Mouse (Mus musculus) kidney, embryonic 16.5 days (tissue): ENCODE measurements around the gene Triml2. TPM values are rescaled to one million over a fixed set of nuclear protein-coding genes. Genes with fewer than 3 reads are reported as not detected.

Experiments used
- ATAC-seq: fragments of 200-750 bp; cut with Nextera tagmentation; 2 replicates; pipeline ENCODE4 v1.8.0; 2017; ENCODE audit warnings: moderate TSS enrichment; ENCODE audit not compliant: low FRiP score, low TSS enrichment
- H3K27ac ChIP-seq: fragments of 300-500 bp; sonication (generic); 2 replicates; pipeline ENCODE4 v1.5.1; 2014; ENCODE audit warnings: low read length
- H3K27me3 ChIP-seq: fragments of 300-500 bp; sonication (generic); 2 replicates; pipeline ENCODE4 v1.6.1; 2014; ENCODE audit warnings: low read length, control low read depth, mixed read lengths; ENCODE audit not compliant: insufficient read depth
- H3K36me3 ChIP-seq: fragments of 300-500 bp; sonication (generic); 2 replicates; pipeline ENCODE4 v1.6.1; 2014; ENCODE audit warnings: low read length, control low read depth, mixed read lengths; ENCODE audit not compliant: insufficient read depth
- H3K4me1 ChIP-seq: fragments of 300-500 bp; sonication (generic); 2 replicates; pipeline ENCODE4 v1.6.1; 2014; ENCODE audit warnings: low read length, control low read depth, mixed read lengths; ENCODE audit not compliant: insufficient read depth
- H3K4me2 ChIP-seq: fragments of 300-500 bp; sonication (generic); replicated peaks from 2 replicates; pipeline ENCODE4 v1.6.1; 2014; ENCODE audit warnings: low read depth, low read length
- H3K4me3 ChIP-seq: fragments of 300-500 bp; sonication (generic); 2 replicates; pipeline ENCODE4 v1.5.1; 2014; ENCODE audit warnings: mild to moderate bottlenecking, low read length
- H3K9ac ChIP-seq: fragments of 300-500 bp; sonication (generic); replicated peaks from 2 replicates; pipeline ENCODE4 v1.6.1; 2014; ENCODE audit warnings: low read length
- H3K9me3 ChIP-seq: fragments of 300-500 bp; sonication (generic); 2 replicates; pipeline ENCODE4 v1.6.1; 2016; ENCODE audit warnings: low read length, control low read depth
- WGBS: fragments of 180-500 bp; shearing (Covaris S2); extraction: QIAGEN DNeasy Blood & Tissue Kit; methylation state at CpG from one replicate; pipeline ENCODE4 v1.1.7; 2014; 5-methylcytosine and 5-hydroxymethylcytosine counted together
- polyA plus RNA-seq: library from polyadenylated mRNA; unstranded; fragments of >200 nt; fragmentation: Nextera tagmentation; extraction: Ambion mirVana; gene quantifications from 2 replicates; pipeline ENCODE4 v1.2.1, GENCODE M21; 2015

Gene Triml2
- polyA plus RNA-seq, 1 experiment from 2014 or later: not detected

DNA sequence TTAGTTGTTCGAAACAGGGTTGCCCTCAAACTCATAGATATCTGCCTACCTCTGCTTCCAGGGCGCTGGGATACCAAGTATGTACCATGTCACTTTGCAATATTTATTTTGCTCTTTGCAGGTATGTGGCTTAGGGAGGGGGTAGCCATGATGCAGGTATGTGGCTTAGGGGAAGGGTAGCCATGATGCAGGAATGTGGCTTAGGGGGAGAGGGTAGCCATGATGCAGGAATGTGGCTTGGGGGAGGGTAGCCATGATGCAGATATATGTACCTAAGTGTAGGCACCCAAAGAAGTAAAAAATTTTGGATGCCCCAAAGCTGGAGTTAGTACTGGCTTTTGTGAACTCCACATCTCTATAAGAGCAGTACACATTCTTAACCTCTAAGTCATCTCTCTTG, 1.9 kb downstream of the Triml2 start:
- H3K36me3 ChIP-seq: no peaks in the 10 kb centered on the region
- H3K9me3 ChIP-seq: 0 out of 2 replicates have a peak, but pooled peaks cover 2% of the 10 kb centered on the region
- 87% methylated on average over 2 of the region's 2 CpGs for WGBS
- H3K4me1 ChIP-seq: no peaks in the 10 kb centered on the region
- H3K4me3 ChIP-seq: no peak overlapping the region
- no peaks in the 10 kb centered on the region for H3K27me3 ChIP-seq
- no peak overlapping the region for H3K9ac ChIP-seq
- no peak for ATAC-seq
- no peak overlapping the region for H3K27ac ChIP-seq
- no peak overlapping the region for H3K4me2 ChIP-seq

DNA sequence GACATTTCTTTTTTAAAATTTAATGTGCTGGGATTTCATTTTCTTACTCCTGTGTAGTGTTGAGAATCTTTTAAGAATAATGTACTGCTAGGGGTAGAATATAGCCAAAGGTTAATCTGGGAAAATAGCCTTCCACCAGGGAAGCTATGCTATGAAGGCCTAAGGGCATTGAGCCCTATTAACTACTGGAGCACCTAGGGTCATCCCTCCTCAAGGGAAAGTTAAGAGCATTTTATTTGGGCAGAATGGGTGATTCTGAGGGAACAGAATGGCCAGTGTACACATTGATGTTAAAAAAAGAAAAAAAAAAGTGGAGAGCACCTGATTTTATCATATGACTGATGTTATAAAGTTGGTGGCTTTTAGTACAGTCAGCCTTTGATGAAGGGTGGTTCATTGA, 35.2 kb downstream of the Triml2 start:
- Histone ChIP-seq H3K4me1 (no peaks in the 10 kb centered on the region), H3K36me3 (no peaks in the 10 kb centered on the region), H3K9ac (no peak overlapping the region), H3K27ac (no peak overlapping the region), H3K27me3 (no peaks in the 10 kb centered on the region), H3K4me2 (no peak overlapping the region), H3K9me3 (no peaks in the 10 kb centered on the region), H3K4me3 (no peak overlapping the region)
- ATAC-seq: no peak

DNA sequence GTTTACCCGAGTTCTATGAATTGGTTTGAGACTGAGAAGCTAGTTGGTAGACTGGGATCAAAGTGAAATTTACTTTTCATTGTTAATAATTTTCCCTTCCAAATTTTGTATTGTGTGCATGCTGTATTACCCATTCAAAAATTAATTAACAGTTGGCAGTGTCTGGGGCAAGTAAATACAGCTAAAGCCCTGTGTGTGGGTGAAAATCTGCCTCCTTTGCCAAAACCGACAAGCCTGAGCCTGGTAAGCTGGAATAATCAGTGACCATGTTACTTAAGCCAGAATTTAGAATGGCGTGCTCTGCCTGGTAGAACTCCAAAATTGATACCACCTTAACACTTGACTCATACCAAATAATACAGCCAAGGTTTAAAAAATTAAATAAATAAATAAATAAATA, 63.0 kb downstream of the Triml2 start:
- Histone ChIP-seq H3K27ac (no peak overlapping the region), H3K4me2 (no peak overlapping the region), H3K27me3 (no peaks in the 10 kb centered on the region), H3K9ac (no peak overlapping the region), H3K9me3 (no peaks in the 10 kb centered on the region), H3K36me3 (no peaks in the 10 kb centered on the region), H3K4me1 (no peaks in the 10 kb centered on the region), H3K4me3 (no peak overlapping the region)
- WGBS: 87% methylated on average over 3 of the region's 3 CpGs
- ATAC-seq: no peak

Other genes starting within 250 kb of the Triml2 start
- gene Triml1, start 39.1 kb upstream of the Triml2 start, polyA plus RNA-seq: not detected in 2 replicates
- not detected in 2 replicates for gene Zfp42, start 126.4 kb downstream of the Triml2 start, polyA plus RNA-seq